Mouse (Mus musculus) small intestine, adult 2 months (tissue): Measurements from ENCODE around the gene Isoc2a.

Experiments used
- CTCF ChIP-seq: fragments of 200-500 bp; IDR thresholded peaks from 2 replicates; pipeline ENCODE4 v1.5.1; 2012; ENCODE audit warnings: low read depth, mild to moderate bottlenecking, control low read depth, inconsistent platforms, low read length, moderate library complexity, mixed read lengths; ENCODE audit not compliant: insufficient replicate concordance, insufficient read length; ENCODE audit errors: extremely low read depth
- POLR2A ChIP-seq: fragments of 200-500 bp; IDR thresholded peaks from 2 replicates; pipeline ENCODE4 v1.6.1; 2012; ENCODE audit warnings: low read depth, mild to moderate bottlenecking, control low read depth, inconsistent platforms, low read length, moderate library complexity

DNA sequence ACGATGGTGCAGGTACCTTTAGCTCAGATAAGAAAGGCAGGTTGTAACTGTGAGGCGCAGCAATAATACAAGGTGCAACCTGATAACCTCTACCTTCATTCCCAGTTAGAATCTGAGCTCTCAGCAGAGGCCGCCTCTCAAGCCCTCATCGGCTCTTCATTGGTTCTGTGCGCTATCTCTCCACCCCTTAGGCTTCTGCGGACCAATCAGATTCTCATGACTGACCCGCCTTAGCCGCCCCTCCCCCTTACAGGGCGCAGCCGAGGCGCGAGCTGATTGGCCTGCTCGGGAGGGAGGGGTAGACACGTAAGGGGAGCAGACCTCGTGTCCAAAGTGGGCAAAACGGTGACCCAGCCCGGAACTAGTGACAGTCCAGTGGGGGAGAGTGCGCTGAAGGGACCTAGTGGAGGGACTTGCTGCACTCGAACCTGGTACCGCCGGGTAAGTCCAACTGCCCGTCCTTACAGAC, at the start of gene Isoc2a:
- TF ChIP-seq POLR2A (peak; percentile 96), CTCF (no peak)
